Mouse (Mus musculus) heart, adult 18-20 months (tissue): ENCODE results near the gene Clip4. TPM values are rescaled to one million over a fixed set of nuclear protein-coding genes. Genes with fewer than 3 reads are reported as not detected.
"Not testable (repeated sequence)": the region's sequence is repeated elsewhere in the genome, so short reads cannot be mapped to it uniquely, and the experiment has no call there.

Experiments
- DNase-seq, 2 experiments: peaks; one replicate each; pipeline ENCODE4 v3.0.0; 2021 to 2022; ENCODE audit warnings: mixed read lengths in 1 of 2
- long read RNA-seq, 2 experiments: library from polyadenylated mRNA; stranded (forward); transcript quantifications; one replicate each; pipeline ENCODE4 v2.0.0; 2021
- total RNA-seq, 2 experiments: library from RNA; stranded (reverse); gene quantifications; 2 replicates each; pipeline ENCODE4 v1.2.3; 2021

The Clip4 gene
- total RNA-seq: 100 to 1,000 TPM; 256 to 257 TPM
- long read RNA-seq, experiment 1, partial matches to known transcripts: 9 of 96 reads
- long read RNA-seq, experiment 1, other reads (novel, unspliced or antisense): 82 of 96 reads
- long read RNA-seq, experiment 2, partial matches to known transcripts: 8 of 44 reads
- long read RNA-seq, experiment 2, other reads (novel, unspliced or antisense): 36 of 44 reads

DNA sequence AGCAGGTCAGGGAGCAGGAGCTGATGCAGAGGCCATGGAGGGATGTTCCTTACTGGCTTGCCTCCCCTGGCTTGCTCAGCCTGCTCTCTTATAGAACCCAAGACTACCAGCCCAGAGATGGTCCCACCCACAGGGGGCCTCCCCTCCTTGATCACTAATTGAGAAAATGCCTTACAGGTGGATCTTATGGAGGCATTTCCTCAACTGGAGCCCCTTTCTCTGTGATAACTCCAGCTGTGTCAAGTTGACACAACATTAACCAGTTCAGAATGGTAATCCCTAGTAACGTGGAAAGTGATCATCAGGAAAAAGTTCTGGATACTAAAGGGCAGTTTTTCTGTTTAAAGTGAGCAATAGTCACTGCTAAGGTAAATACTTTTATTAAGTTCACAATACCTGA is at the start of gene Clip4:
Gene Clip4 (plus strand): TSS at position 301 of the 400 bp plus-strand sequence.
- not testable (repeated sequence) for DNase-seq

DNA sequence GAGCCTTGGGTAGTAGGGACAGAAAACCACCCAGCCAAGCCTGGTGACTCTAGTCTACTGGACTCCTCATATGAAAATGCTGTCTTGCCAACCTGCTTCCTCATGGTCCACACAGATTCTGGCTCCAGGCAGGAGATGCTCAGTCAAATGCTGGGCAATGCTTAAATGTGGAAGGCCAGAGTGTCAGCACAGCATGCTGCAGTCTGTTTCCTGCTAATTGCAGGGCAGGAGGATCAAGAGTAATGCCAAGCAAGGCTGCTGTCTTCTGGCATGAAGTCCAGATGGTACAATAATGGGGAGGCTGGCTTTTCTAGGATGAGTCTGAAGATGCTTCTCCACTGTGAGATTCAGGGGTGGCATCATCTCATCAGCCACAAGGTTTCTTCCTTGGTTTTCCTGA is 47.8 kb upstream of the Clip4 start:
- DNase-seq: no peak

DNA sequence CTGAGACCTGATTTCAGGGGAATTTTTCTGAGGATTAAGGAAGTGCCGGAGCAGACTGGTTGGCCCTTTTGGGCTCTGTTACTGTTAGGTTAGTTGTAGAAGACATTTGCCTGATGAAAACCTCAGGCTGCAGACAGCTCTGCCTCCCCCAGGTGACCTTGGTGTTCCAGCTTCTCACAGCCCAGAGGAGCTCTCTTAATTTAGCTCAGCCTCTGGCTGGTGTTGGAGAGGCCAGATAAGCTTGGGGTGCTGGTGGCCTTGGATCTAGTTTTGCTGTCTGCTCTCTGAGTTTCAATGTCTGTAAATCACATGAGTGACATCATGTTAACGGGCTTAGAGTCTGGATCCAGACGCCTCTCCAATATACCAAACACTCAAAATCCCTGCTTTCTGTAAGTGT is 47.3 kb upstream of the Clip4 start:
- DNase-seq: peak; percentile 51 to 75

DNA sequence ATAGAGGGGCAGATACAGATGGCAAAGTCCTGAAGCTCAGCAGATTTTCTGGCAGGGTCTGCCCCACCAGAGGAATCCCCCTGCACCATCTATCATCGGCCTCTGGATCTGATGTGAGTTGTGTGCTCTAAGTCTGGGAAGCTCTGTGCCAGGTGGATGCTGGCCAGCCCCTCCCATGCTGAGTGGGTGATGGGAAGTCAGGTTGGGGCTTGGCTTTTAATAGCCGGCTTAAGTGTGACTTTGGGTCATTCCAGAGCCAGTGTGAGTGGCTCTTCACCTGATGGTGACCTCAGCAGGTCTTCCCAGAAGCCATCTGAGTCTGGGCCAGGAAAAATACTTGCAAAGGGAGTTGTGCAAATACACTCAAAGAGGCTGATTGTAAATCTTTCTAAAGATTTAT is 37.6 kb upstream of the Clip4 start:
- peak; percentile 80 for DNase-seq

DNA sequence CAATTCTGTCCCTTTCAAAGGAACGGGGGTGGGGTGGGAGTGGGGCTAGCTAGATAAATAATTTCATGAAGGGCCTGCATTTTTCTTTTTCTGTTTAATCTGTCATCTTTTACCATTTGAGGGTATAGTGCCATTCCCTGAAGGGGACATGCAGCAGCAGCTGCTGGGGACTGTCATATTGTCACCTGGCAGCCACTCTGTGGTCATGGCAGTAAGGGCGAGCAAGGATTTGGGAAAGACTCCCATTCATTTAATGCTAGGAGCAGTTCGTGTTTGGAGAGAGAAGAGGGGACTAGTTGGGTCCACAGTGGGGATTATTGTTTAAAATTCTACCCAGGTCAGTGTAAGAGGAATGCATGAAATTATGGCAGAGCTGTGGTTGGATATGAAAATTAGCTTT is 31.8 kb upstream of the Clip4 start:
- DNase-seq: no peak

DNA sequence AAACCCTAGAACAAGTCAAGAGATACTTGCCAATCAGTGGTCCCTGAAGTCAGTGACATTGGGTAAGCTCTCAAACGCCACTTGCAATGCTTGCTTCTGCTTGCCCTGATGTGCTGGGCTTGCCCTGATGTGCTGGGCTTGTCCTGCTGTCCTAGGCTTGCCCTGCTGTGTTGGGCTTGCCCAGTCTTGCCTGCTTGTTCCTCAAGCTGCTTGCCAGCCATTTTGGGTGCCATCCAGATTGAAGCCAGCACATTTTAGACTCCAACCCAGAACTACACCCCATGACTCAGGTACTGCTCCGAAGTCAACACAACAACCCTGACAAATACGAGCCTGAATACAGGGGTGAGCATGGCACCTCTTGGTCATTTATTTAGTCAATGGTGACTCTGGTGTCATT is 26.1 kb upstream of the Clip4 start:
- no peak for DNase-seq

DNA sequence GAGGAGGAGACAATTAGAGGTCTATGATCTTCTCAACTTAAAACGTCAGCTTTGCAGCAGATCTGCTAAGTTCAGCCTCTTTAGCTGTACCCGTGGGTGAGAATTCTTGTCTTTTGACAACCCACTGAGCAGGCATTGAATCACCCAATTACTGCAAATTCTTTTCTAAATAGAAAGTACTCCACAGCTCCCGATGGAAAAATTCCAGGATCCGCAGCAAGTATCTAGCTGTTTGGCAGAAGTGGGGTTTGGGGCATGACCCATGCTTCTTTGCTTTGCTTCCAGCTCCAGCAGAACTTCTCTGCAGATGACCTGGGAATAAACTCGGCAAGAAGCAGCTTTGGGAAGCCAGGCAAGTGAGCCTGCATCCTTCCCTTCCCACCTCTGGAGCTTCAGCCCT is 25.3 kb upstream of the Clip4 start:
- DNase-seq: no peak

DNA sequence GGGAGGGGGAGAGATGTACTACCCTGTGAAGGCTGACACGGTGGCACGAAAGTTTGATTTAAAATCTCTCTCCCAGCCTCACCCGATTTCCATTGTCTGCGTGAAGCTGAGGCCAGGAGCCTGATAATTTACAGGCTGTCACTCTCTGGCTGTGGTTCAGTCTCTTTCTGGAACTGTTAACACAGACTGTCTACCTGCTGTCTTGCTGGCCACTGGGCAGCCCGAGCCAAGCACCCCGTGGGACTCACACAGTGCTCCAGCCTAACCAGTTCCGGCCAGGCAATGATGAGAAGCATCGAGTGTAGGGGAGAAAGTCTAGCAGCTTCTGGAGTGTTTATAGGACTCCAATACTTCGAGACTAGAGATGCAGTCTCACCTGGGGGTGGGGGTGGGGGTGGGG is 22.2 kb upstream of the Clip4 start:
- no peak for DNase-seq

DNA sequence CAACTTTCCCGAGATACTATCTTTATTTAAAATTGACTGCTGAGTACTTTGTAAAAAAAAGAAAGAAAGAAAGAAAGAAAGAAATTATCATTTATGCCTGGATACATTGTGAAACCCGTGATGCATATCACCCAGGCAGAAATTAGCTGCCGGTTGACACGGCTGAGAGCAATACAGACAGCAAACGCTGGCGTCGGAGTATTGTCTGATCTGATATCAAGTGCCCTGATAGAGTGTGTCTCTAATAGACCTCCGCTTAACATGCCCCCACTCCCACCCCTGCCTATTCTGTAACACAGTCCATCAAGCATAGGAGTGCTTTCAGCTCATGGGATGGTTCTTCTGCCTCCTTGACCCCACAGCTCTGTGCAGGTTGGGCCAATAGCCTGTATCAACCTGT is 20.7 kb upstream of the Clip4 start:
- DNase-seq: no peak

DNA sequence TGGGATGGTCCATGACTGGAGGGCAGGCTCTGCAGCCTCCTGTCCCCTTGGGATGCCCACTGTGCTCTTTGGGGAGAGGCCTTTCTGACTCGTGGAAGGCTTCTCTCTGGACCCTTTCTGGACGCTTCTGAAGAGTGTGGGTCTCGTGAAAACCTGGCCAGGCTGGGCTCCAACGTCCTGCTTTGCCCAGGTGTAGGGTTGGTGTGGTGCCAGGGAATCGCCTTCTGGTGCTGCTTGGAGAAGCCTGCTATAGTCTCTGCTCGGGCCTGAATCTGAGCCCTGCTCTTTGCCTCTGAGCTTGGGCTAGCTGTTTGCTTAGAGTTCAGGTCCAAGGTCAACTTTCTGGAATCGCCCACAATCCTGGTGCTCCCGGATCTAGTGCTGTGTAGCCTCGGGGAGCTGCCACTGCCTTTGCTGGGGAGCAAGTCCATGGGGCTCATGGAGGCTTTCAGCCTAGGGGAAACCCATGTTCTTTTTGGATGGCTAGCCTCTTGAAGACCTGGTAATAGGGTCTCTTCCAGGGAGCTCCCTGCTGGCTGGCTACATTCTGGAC is 18.6 kb upstream of the Clip4 start:
- no peak for DNase-seq

DNA sequence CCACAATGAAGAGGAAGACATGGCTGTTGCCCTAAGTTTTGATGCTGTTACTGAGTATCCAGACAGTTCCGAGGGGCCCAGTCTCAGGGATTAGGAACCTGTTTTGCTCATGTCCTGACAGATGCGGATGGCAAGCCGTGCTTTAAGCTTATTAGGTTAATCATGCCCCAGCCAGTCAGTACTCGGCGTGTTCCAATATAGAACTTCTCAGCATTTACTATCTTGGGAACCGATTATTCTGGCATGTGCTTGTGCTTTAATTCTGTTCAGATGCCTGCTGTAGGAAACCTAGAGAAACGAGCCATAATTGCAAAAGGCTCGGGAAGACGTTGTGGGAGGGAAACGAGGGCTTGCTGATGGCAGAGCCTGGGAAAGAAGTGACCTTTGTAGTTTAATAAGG is 15.4 kb upstream of the Clip4 start, which contains the start of gene Pcare:
Gene Pcare (minus strand): TSS at position 64 of the 400 bp plus-strand sequence.
- no peak for DNase-seq

DNA sequence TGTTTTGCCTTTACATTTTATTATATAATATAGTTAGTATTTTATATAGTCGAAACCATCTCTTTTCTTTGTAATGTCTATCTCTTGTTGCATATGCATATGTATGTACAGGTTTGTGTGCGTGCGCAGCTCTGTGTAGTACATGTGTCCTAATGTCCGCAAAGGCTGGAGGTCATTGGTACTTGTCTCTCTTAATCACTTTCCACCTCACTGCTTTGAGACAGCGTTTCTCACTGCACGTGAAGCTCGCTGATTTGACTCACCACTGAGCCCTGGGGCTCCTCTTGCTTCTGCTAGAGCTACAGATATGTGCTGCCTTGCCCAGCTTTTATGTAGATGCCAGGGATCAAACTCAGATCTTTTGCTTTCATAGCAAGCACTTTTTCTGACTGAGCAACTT is 7.7 kb upstream of the Clip4 start:
- no peak for DNase-seq

DNA sequence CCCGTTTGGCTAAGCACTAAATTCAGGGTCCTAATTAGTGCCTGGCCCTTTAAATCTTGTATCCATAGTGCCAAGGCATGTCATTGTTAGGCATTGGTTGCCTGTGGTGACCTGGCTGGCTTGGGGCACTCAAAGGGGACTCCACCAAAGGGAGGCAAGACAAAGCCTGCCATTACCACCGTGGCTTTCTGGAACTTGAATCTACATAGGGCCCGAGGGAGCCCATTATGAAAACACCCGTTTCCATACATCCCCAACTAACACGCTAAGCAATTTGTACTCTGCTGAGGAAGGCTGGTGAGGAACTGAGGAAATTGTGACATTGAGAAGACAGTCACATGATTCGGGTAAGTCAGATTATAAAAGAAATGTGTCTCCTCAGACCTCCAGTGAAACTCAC is 1.3 kb downstream of the Clip4 start:
- DNase-seq: no peak

DNA sequence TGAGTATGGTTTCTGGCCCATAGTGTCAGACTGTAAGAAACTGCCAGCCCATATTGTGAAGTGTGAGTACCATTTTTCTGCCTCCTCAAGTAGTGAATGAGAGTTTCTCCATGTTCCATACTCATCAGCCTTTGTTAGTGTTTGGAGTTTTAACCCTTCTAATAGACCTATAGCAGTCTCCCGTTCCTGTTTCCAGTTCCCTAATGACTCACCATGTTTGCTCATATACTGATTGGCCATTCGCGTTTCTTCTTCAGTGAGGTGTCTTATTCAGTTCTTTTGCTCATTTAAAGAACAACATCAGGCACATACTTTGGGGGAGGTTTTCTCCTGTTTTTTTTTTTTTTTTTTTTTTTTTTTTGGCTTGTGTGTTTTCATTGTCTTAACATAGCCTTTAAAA is 2.4 kb downstream of the Clip4 start:
- no peak for DNase-seq

DNA sequence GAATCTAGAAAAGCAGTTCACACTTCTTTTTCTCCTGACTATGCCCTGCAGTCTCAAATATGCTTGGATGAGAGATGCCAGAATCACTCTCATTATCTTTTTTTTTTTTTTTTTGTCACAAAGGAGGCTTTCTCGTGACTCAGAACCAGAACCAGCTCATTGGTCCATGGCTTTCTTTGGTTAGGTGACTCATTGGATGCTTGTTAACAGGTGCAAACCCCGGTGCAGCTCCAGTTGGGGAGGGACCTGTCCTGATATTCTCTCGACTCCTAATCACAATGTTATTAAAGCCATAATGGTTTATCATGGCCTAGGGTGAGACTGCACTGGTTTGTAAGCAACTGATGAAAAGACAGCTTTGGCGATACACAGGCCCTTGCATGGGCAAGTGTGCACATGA is 5.9 kb downstream of the Clip4 start:
- DNase-seq: no peak

DNA sequence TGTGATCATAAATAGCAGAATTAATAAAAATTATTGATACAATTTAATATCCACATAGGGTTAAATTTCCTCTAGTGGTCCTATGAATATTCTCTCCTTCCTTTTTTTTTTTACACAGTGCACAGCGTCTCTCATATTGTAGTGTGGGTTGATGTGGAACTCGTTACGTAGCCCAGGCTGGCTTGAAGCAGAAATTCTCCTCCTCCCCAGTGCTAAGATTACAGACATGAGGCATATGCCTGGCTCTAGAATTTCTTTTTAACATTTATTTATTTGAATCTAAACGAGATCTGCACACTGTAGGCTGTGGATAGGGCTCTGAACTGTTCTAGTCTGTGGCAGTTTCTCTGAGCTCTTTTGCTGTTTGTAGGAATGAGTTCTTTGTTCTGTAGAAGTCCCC is 7.0 kb downstream of the Clip4 start:
- no peak for DNase-seq

DNA sequence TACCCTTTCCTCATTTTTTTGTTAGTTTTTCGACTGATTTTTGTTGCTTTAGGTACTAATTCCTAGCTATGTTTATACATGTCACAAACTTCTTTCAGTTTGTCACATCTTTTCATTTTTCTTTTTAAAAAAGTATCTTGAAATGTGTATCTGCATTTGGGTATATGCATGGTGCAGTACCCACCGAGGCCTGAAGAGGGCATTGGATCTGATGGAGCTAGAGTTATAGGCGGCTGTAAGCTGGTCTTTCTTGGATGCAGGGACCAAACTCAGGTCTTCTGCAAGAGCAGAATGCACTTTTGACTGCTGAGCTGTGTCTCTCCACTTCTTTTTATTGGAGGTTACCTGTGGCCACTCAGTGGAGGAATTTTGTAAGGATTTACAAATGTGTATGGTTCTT is 10.4 kb downstream of the Clip4 start:
- DNase-seq: no peak

DNA sequence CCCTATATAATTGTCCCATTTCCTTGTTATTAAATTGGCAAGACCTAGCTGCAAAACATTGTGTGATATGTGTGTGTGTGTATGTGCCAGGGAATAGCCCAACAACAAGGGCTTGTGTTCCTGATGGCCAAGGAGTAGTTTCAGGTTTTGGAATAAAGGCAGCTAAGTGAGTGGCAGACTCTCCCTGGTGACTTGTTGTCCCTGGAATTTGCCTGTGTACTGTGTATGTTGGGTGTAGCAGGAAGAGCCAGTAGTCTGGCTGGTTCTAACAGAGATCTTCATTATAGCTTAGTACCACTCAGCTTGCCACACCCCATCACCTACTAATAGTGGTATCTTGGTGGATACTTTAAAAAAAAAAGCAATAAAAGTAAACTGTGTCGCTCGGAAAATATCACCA is 12.2 kb downstream of the Clip4 start:
- DNase-seq: no peak

DNA sequence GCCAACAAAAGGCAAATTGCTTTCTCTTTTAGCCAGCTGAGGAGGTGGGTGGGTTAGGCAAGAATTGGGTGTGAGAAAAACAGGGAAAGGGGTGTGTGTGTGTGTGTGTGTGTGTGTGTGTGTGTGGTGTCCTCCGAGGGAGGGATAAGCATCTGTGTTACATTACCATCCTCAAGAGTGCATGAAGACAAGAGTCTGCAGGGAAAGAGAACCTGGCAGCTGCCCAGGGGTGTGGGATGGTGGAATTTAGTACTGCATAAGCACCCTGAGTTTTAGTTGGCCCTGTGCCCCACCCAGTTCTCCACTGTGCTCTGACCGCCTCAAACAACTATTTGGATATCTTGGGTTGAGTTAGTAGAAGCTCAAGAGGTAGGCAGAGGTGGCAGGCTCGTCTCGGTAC is 12.7 kb downstream of the Clip4 start:
- peak; percentile 10 for DNase-seq

DNA sequence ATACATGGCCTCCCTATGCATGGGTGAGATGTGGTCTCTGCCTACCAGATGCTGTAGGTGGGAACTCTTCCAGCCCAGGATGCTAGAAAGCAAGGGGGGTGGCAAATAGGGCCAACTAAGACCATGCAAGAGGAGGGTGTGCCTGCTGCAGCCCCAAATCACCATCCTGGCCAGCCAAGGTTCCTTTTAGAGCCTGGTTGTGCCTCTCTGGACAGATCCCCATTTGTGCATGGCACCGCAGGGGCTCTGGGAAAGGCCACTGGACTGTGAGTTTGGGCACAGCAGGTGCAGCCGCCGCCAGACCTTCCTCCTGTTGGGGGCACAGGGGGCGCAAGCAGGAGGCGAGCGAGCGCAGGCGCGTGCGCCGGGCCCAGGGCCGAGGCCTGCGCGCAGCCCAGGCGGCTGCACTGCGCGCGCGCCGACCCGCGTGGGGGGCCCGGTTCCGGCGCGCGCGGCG is 14.0 kb downstream of the Clip4 start:
- peak; percentile 18 to 23 for DNase-seq

DNA sequence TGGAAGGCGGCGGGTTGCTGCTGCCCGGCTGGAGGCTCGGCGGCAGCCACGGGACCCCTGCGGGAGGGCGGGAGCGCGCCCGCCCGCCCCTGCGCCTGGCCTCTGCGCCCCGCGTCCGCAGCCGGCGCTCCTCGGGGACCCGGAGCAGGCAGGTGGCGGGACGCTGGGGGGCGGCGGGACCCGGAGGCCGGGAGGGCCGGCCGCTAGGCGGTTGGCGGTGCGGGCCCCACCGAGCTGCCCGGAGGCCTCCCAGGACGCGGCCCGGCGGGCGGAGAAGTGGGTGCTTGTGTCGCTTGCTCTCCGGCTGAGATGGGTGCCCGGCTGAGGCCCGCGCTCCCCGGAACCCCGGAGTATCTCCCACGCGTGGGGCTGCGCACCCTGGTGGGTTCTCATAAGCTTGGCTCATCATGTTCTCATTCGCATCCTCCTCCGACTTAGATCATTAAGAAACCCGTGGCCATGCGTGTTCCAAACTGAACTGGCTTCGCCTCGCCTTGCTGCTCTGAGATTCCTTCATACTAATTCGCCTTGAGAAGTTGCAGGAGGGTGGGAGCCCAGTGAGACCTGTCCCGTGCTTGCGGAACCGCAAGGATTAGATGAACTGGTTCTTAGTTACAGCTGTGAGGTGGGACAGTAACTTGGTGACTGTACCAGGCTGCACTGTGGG is 14.6 kb downstream of the Clip4 start:
- DNase-seq: peak in 1 of 2 experiments; percentile 38

DNA sequence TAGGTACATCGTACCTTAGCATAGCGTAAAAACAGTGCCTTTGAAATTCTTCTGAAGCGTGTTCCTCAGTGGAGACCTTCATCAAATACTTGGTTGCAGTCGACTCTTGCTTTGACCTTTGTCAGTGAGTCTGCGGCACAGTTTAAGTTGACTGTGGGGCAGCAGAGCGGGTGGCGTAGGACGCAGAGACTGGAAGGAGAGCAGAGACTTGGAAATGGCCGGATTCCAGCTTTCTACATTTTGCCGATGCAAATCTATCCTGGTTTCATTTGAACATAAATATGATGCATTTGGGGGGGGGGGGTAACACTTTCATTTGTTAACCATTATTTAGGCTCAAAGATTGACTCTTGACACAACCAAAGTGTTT is 15.1 kb downstream of the Clip4 start:
- DNase-seq: peak; percentile 10 to 31

DNA sequence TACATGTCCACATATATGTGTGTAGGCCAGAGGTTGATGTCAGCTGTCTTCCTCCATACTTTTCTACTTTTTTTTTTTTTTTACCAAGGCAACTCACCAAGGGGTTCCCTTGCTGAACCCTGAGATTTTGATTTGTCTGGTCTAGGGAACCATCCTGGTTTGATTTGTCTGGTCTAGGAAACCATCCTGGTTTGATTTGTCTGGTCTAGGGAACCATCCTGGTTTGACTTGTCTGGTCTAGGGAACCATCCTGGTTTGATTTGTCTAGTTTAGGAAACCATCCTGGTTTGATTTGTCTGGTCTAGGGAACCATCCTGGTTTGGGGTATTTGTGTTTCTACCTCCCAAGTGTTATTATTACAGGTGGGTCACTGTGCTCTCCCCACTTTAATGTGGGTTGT is 18.2 kb downstream of the Clip4 start:
- no peak for DNase-seq

DNA sequence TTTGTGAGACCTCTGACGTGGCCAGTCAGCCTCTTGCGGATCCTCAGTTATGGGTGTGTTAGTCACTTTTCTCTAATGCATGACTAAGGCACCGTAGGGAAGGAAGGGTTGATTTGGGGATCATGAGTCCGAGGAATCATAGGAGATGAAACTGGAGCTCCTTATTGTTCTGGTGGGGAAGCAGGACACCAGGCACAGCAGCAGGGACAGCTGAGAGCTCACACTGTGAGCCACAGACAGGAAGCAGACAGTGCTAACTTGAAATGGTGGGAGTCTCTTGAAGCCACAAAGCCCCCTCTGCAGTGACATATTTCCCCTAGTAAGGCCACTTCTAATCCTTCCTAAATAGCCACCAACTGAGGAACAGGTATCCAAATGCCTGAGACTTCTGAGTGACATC is 22.8 kb downstream of the Clip4 start:
- DNase-seq: no peak
